In genomic region chr10:117616191-117616680, GRCm38 (mm10) we compare ENCODE assay signal across 15 mouse cellular contexts.
"Had no signal": no experiment of that assay in that cellular context is flagged by ENCODE, and none has a peak within 500 bp of the region (broad histone marks: within the 10 kb centered on the region; RNA-seq: fewer than 3 reads in every experiment).

No protein-coding gene starts in this region.

- DNase-seq: heart, postnatal 10 days; heart, postnatal 14 days; heart, postnatal 4 days; kidney, adult 11 months; kidney, adult 18-20 months; kidney, adult 2 months; kidney, adult 8-10 months; kidney, adult 9 months; kidney, postnatal 10 days; kidney, postnatal 14 days; kidney, postnatal 25 days; kidney, postnatal 36 days; kidney, postnatal 4 days; layer of hippocampus, adult 9-11 months; layer of hippocampus, postnatal 36 days had no signal
